Mouse (Mus musculus) kidney, embryonic 15.5 days (tissue): Measurements from ENCODE around the gene Ankrd23. TPM values are rescaled to one million over a fixed set of nuclear protein-coding genes. Genes with fewer than 3 reads are reported as not detected.

Experiments
- ATAC-seq: fragments of 200-750 bp; cut with Nextera tagmentation; replicated peaks from 2 replicates; pipeline ENCODE4 v1.8.0; 2017; ENCODE audit warnings: moderate TSS enrichment; ENCODE audit not compliant: low FRiP score
- H3K27ac ChIP-seq: fragments of 300-500 bp; sonication (generic); 2 replicates; pipeline ENCODE4 v1.5.1; 2015; ENCODE audit warnings: mild to moderate bottlenecking, inconsistent platforms
- H3K27me3 ChIP-seq: fragments of 300-500 bp; sonication (generic); 2 replicates; pipeline ENCODE4 v1.6.1; 2015; ENCODE audit warnings: inconsistent platforms
- H3K36me3 ChIP-seq: fragments of 300-500 bp; sonication (generic); 2 replicates; pipeline ENCODE4 v1.6.1; 2015; ENCODE audit warnings: inconsistent platforms
- H3K4me1 ChIP-seq: fragments of 300-500 bp; sonication (generic); 2 replicates; pipeline ENCODE4 v1.6.1; 2015; ENCODE audit warnings: inconsistent platforms
- H3K4me2 ChIP-seq: fragments of 300-500 bp; sonication (generic); 2 replicates; pipeline ENCODE4 v1.6.1; 2015; ENCODE audit warnings: moderate library complexity, mild to moderate bottlenecking, inconsistent platforms
- H3K4me3 ChIP-seq: fragments of 300-500 bp; sonication (generic); replicated peaks from 2 replicates; pipeline ENCODE4 v1.5.1; 2015; ENCODE audit warnings: mild to moderate bottlenecking, inconsistent platforms
- H3K9ac ChIP-seq: fragments of 300-500 bp; sonication (generic); 2 replicates; pipeline ENCODE4 v1.6.1; 2015; ENCODE audit warnings: mild to moderate bottlenecking, inconsistent platforms
- H3K9me3 ChIP-seq: fragments of 300-500 bp; sonication (generic); replicated peaks from 2 replicates; pipeline ENCODE4 v1.6.1; 2016; ENCODE audit warnings: inconsistent platforms
- WGBS: fragments of 180-500 bp; shearing (Covaris S2); methylation state at CpG from one replicate; pipeline ENCODE4 v1.1.7; 2015; ENCODE audit warnings: mixed read lengths; 5-methylcytosine and 5-hydroxymethylcytosine counted together
- polyA plus RNA-seq: library from polyadenylated mRNA; unstranded; fragments of >200 nt; fragmentation: Nextera tagmentation; extraction: Ambion mirVana; gene quantifications from 2 replicates; pipeline ENCODE4 v1.2.1, GENCODE M21; 2015

The Ankrd23 gene
- polyA plus RNA-seq, 1 experiment from 2014 or later, result 21.8 TPM

- Histone ChIP-seq H3K27me3 (no peaks in the 10 kb centered on the region), H3K9ac (peak within 1 kb of the TSS; percentile 94), H3K4me1 (peaks cover 28% of the 10 kb centered on the region), H3K4me2 (peak within 1 kb of the TSS; percentile 93), H3K27ac (peak within 1 kb of the TSS; percentile 100), H3K9me3 (no peaks in the 10 kb centered on the region), H3K36me3 (peaks cover 26% of the 10 kb centered on the region), H3K4me3 (peak within 1 kb of the TSS; percentile 99)
- peak; percentile 98 for ATAC-seq
- WGBS, result 2% methylated on average over 43 of the region's 51 CpGs
These were observed 25.2 kb downstream of the Ankrd23 start, which contains the start of gene Cnnm3 for GRCm38 (mm10) chr1:36511289-36512021. Gene Cnnm3, plus strand, starts transcription at chr1:36511867.

- Histone ChIP-seq H3K27ac (no peak overlapping the region), H3K4me1 (peaks cover 6% of the 10 kb centered on the region), H3K4me2 (no peak overlapping the region), H3K9ac (no peak overlapping the region), H3K36me3 (peaks cover 18% of the 10 kb centered on the region), H3K9me3 (no peaks in the 10 kb centered on the region), H3K27me3 (no peaks in the 10 kb centered on the region), H3K4me3 (no peak overlapping the region)
- no peak for ATAC-seq
- 83% methylated on average over 5 of the region's 5 CpGs for WGBS
These were observed 28.4 kb downstream of the Ankrd23 start for GRCm38 (mm10) chr1:36508238-36508637.

- no peak overlapping the region for H3K4me2 ChIP-seq
- peak; percentile 46; the same call in 1 of the 2 replicates for ATAC-seq
- WGBS, result 7% methylated on average over 3 of the region's 3 CpGs
- no peaks in the 10 kb centered on the region for H3K4me1 ChIP-seq
- no peaks in the 10 kb centered on the region for H3K27me3 ChIP-seq
- no peaks in the 10 kb centered on the region for H3K9me3 ChIP-seq
- no peak overlapping the region for H3K4me3 ChIP-seq
- peaks cover 34% of the 10 kb centered on the region for H3K36me3 ChIP-seq
- H3K9ac ChIP-seq, result no peak overlapping the region
- H3K27ac ChIP-seq, result no peak overlapping the region
These were observed 35.4 kb downstream of the Ankrd23 start for GRCm38 (mm10) chr1:36501261-36501660.

GRCm38 (mm10) chr1:36497312-36497711 lies 39.4 kb downstream of the Ankrd23 start:
- 74% methylated on average over 2 of the region's 2 CpGs for WGBS

DNA sequence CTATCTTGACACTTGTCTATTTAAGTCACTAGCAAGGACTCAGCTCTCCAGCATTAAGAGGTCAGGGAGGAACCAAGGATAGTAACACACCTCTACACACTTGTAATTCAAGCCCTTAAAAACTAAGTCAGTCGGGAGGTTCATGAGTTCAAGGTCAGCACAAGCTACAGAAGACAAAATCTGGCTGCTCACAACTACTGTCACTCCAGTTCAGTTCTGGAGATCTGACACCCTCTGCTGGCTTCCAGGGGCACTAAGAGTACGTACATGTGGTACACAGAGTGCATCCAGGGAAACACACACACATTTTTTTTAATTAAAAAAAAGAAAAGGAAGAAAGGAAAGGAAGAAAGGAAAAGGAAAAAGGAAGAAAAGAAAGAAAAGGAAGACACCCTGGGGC lies 40.0 kb downstream of the Ankrd23 start:
- 41% methylated on average over 2 of the region's 2 CpGs for WGBS
- Histone ChIP-seq H3K9ac (no peak overlapping the region), H3K4me1 (peaks cover 10% of the 10 kb centered on the region), H3K4me3 (no peak overlapping the region), H3K36me3 (peaks cover 21% of the 10 kb centered on the region), H3K9me3 (no peaks in the 10 kb centered on the region), H3K27me3 (no peaks in the 10 kb centered on the region), H3K27ac (no peak overlapping the region), H3K4me2 (no peak overlapping the region)
- ATAC-seq, result no peak

More at GRCm38 (mm10) chr1:36497312-36497711, 39.4 kb downstream of the Ankrd23 start:
- no peaks in the 10 kb centered on the region for H3K9me3 ChIP-seq
- no peaks in the 10 kb centered on the region for H3K27me3 ChIP-seq
- H3K27ac ChIP-seq, result no peak overlapping the region
- H3K4me1 ChIP-seq, result peaks cover 7% of the 10 kb centered on the region
- H3K4me2 ChIP-seq, result no peak overlapping the region
- no peak for ATAC-seq
- no peak overlapping the region for H3K9ac ChIP-seq
- H3K4me3 ChIP-seq, result no peak overlapping the region
- H3K36me3 ChIP-seq, result peaks cover 21% of the 10 kb centered on the region

GRCm38 (mm10) chr1:36493299-36493698 lies 43.4 kb downstream of the Ankrd23 start:
- Histone ChIP-seq H3K27ac (no peak overlapping the region), H3K9ac (no peak overlapping the region), H3K4me2 (no peak overlapping the region), H3K4me3 (no peak overlapping the region), H3K4me1 (peaks cover 10% of the 10 kb centered on the region), H3K36me3 (peaks cover under 1% of the 10 kb centered on the region; the same call in 1 of the 2 replicates), H3K9me3 (no peaks in the 10 kb centered on the region), H3K27me3 (no peaks in the 10 kb centered on the region)
- 60% methylated on average over 6 of the region's 6 CpGs for WGBS
- no peak for ATAC-seq

DNA sequence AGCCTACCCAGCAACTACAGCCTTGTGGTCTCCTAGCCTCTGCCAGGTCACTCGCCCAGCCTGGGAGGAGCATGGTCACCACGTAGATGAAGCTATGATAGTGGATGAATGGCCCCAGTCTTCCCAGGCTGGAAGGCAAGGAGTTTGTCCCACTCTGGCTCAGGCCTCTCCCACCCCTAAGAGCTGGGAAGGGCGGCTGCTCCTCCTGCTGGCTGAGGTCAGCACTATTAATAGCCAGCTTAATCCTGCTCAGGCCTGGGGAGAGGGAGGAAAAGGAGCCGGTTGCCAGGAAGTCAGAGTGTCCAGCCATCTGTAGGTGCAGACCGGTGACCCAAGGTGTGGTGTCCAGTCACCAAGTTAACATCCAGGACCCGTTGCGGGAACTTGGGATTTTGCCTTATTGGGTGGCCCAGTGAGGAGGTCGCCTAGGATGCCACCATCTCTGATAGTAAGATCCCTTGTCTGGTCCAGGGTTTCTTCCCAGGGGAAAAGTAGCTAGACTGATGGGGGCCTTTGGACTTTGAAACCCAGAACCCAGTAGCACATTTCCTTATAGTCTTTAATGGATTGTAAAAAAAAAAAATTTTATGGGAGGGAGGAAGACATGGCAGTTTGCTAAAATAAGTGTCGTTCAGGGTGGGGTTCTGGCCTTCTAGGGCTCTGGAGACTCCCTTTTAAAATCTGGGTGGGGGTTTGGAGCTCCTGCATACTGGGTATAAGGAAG lies 44.1 kb downstream of the Ankrd23 start:
- peaks cover 10% of the 10 kb centered on the region for H3K4me1 ChIP-seq
- no peak overlapping the region for H3K9ac ChIP-seq
- no peaks in the 10 kb centered on the region for H3K27me3 ChIP-seq
- WGBS, result 33% methylated on average over 9 of the region's 9 CpGs
- H3K4me3 ChIP-seq, result no peak overlapping the region
- no peaks in the 10 kb centered on the region for H3K9me3 ChIP-seq
- no peaks in the 10 kb centered on the region for H3K36me3 ChIP-seq
- H3K4me2 ChIP-seq, result no peak overlapping the region
- ATAC-seq, result peak; percentile 89
- no peak overlapping the region for H3K27ac ChIP-seq

DNA sequence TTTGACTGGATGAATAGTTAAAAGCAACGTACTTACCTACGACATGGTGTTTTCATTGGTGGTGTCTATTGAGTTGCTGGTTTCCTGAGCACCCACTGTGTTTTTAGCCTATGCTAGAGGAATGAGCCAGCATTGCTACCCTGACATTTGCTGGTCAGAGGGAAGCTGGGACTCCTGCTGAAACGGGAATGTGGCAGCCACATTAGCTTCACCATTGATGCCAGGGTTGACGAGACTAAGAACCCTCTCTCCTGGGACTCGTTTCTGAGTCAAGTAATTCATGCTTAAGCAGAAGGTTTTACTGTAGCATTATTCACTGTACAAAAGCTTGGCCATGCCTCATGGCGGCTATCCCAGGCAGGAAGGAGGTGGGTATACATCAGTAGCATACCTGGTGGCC lies 47.0 kb downstream of the Ankrd23 start:
- Histone ChIP-seq H3K4me1 (peaks cover 25% of the 10 kb centered on the region), H3K4me3 (no peak overlapping the region), H3K9ac (no peak overlapping the region), H3K27me3 (no peaks in the 10 kb centered on the region), H3K9me3 (no peaks in the 10 kb centered on the region), H3K36me3 (no peaks in the 10 kb centered on the region), H3K4me2 (no peak overlapping the region), H3K27ac (no peak overlapping the region)
- no peak for ATAC-seq
- 82% methylated on average over 6 of the region's 6 CpGs for WGBS

DNA sequence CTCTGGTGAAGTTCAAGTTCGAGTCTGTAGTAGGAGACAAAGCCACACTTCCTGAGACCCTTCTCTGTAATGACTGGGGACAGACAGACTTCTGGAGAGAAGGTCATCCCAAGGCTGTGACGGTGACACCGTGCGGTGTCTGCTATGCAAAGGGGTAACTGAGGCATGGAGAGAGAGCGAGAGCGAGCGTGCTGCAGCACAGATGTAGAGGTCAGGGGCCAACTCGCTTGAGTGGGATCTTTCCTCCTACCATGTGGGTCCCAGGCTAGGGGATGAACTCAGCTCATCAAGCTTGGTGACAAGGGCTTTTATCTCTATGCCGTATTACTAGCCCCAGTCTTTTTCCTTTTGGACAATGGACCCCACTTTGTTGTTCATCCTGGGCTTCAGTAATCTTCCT lies 49.6 kb downstream of the Ankrd23 start:
- Histone ChIP-seq H3K9me3 (no peaks in the 10 kb centered on the region), H3K4me2 (no peak overlapping the region), H3K27ac (no peak overlapping the region), H3K4me1 (peaks cover 27% of the 10 kb centered on the region), H3K4me3 (no peak overlapping the region), H3K9ac (no peak overlapping the region), H3K36me3 (no peaks in the 10 kb centered on the region), H3K27me3 (no peaks in the 10 kb centered on the region)
- peak; percentile 60 for ATAC-seq
- WGBS, result 61% methylated on average over 9 of the region's 9 CpGs

- Histone ChIP-seq H3K4me2 (no peak overlapping the region), H3K4me1 (peaks cover 43% of the 10 kb centered on the region), H3K9ac (no peak overlapping the region), H3K36me3 (no peaks in the 10 kb centered on the region), H3K9me3 (no peaks in the 10 kb centered on the region), H3K27me3 (no peaks in the 10 kb centered on the region), H3K4me3 (no peak overlapping the region), H3K27ac (no peak overlapping the region)
- ATAC-seq, result no peak
- 79% methylated on average over 7 of the region's 7 CpGs for whole genome bisulfite sequencing
These were observed 51.6 kb downstream of the Ankrd23 start for GRCm38 (mm10) chr1:36485080-36485479.

- 43% methylated on average over 4 of the region's 4 CpGs for WGBS
- Histone ChIP-seq H3K9ac (no peak overlapping the region), H3K36me3 (no peaks in the 10 kb centered on the region), H3K27ac (no peak overlapping the region), H3K4me1 (peaks cover 55% of the 10 kb centered on the region), H3K27me3 (no peaks in the 10 kb centered on the region), H3K4me2 (no peak overlapping the region), H3K4me3 (no peak overlapping the region), H3K9me3 (no peaks in the 10 kb centered on the region)
- ATAC-seq, result no peak
These were observed 52.9 kb downstream of the Ankrd23 start for GRCm38 (mm10) chr1:36483825-36484224.
